Mouse (Mus musculus) NIH3T3 (cell line): ENCODE results near the gene Pitpnm3.

Source experiments
- DNase-seq: peaks from one replicate; pipeline ENCODE4 v3.0.0-alpha.2; 2012; ENCODE audit warnings: low read depth

Gene Pitpnm3

GRCm38 (mm10) chr11:72094442-72094841 lies 41.1 kb downstream of the Pitpnm3 start:
- DNase-seq = peak; percentile 73

DNA sequence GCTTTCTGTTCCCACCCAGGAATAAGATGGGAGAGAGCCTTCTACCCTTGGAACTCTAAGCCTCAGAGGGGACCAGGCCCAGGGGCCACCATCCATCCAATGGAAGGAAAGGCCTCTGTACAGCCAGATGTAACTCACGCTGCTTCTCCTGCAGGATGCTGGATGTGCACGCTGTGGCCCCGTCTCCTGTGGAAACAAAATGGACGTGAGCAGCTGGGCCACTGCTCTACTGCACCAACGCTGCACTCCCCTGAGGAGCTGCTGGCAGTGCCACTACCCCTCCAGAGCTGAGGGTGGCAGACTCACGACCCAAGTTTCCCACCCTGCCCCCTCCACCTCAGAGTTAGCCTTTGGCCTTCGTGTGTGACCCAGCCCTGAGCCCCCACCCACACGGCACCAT lies 43.2 kb downstream of the Pitpnm3 start:
- no peak for DNase-seq

GRCm38 (mm10) chr11:72086251-72087046 lies 49.1 kb downstream of the Pitpnm3 start:
- no peak for DNase-seq

DNA sequence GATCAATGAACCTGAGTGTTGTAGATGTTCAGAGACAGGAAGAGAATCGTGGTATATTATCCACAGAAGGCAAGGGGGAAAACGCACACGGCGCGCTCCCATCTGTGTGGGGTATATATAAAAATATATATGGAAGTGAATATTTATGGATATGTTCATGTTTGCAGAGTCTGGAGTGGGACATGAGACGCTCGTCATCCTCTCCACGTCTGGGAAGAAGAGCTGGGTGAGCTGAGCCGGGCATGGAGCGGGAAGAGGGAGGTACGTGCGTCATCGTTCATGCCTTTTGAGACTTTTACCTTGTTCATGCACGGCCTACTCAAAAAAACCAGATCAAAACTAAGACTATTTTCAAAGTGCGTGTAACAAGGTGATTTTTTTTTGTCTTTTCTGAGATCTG lies 51.2 kb downstream of the Pitpnm3 start:
- no peak for DNase-seq

GRCm38 (mm10) chr11:72082601-72083000 lies 53.0 kb downstream of the Pitpnm3 start:
- no peak for DNase-seq

GRCm38 (mm10) chr11:72080461-72080860 lies 55.1 kb downstream of the Pitpnm3 start:
- DNase-seq = no peak

- peak; percentile 50 for DNase-seq
These were observed 56.9 kb downstream of the Pitpnm3 start for GRCm38 (mm10) chr11:72078647-72079046.

DNA sequence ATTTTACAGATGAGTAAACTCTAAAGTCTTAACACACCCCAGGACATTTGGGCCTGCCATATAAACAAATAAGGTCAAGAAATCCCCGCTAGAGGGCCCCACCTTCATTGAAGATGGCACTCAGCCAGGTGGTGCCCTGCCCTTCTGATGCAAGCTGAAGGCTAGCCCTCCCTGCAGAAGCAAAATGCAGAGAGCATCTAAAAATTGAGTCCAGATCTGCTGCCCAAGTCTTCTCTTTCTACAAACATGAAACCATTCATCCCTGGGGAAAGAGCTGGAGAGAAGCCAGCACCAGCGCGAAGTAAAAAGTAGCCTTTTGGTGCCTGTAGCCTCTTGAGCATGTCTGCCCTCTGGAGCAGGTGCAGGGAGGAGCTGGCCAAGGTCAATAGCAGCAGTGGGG lies 57.5 kb downstream of the Pitpnm3 start:
- DNase-seq = peak; percentile 56

GRCm38 (mm10) chr11:72074230-72074629 lies 61.3 kb downstream of the Pitpnm3 start:
- no peak for DNase-seq

DNA sequence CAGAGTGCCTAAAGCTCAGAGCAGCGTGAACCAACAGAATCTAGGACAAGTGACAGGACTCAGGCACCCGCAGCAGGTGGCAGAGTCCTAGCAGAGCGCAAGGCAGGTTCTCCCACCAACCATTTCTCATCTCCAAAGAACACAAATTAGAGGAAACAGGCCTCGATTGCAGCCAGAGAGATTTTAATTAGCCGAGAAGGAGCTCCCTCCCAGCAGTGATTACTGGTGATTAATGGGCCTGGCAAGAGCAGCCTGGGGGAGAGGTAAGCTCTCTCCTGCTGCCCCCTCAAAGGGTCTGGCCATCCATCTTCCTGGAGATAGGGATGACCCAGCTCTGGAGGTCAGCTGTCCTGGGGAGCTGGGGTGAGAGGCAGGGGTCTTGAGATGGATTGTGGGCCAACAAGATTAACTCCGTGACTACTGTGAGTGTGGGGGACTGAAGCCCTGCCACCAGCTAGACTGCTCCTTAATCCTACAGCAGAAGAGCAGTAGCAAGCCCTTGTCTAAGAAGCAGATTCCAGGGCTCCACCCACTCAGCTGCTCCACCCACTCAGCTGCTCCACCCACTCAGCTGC lies 63.2 kb downstream of the Pitpnm3 start:
- no peak for DNase-seq

DNA sequence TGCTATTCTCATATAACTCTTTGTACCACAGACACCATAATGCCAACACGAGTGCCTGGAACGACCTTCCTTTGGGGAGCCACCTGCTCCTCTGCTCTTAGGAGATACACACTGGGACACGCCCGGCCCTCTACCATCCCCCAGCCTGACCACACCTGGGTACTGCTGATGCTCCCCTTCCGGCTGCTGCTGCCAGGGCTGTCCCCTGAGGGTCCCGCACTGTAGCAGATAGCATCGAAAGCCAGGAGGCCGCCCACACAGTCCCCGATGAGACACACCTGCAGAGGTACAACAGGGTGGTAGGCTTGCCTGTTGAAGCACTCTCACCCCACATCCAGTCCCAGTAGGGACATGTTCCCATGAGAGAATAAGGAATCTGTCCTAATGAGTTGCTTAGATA lies 64.8 kb downstream of the Pitpnm3 start:
- no peak for DNase-seq

DNA sequence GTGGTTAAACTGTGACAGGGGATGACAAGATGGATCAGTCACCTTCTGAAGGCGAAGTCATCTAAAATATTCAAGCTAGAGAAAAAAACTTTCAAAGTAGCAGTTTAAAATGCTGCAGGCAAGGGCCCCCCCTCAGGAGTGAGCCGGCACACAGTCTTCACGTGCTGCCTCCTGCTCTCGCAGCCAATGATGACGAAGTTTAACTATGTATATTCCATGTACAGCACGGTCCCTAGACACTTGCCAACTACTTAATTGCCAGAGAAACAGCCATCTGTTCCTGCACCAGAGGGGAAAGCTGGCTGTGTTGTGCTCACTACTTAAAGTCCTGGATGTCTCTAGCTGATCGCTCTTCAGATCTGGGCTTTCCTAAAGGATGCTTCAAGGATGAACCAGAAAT lies 67.6 kb downstream of the Pitpnm3 start:
- DNase-seq = no peak

DNA sequence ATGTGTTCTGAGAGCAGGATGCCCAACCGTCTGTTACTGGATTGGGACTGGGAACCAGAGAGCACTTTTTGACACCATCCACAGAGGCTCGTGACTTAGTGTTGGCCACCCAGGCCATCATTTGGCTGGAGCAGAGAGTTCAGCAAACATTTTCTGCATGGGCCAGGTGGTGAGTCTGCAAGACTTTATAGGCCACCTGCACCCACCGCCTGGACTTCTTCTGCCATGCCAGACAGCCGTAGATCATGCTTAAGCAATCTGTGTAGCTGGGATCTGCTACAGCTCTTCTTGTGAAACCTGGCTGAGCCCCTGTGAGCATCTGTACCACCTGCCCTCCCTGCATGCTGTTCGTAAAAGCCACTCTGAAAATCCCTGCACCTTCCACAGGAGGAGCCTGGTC lies 68.3 kb downstream of the Pitpnm3 start:
- DNase-seq = no peak

DNA sequence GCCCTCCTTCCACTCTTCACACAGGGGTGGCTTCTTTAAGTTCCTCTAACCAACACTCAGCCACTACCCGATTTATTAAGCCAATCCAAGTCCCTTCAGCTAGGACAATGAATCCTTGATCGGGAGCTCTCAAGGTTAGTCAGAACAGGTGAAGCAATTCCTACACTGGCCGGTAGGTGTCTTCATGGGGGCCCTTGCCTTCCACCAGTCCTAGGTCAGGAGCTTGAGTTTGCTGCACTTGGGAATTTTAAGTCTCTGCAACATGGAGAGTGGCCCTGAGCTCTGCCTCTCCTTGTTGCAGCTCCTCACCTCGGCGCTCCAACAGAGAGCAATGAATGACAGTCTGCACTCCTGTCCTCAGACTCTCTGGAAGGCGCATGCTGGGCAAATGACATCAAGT lies 69.2 kb downstream of the Pitpnm3 start:
- peak; percentile 25 for DNase-seq

- DNase-seq = no peak
These were observed 70.5 kb downstream of the Pitpnm3 start for GRCm38 (mm10) chr11:72065103-72065502.

DNA sequence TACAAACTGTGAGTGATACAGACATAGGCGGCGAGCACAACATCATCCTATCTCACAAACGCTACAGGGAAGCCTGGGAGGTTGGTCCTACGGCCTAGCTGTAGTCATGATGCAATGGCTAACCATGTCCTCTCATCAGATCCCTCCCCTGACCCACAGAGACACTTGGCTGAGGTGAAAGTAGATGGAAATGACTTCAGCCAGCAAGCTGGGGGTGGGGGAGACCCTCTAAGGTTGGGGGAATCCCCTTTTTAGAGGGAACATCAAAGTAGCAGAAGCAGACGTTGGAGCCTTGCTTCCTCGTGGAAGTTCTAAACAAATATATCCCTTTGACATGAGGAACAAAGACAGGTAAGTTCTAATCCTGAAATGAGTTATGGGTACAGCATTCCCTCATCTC lies 71.2 kb downstream of the Pitpnm3 start:
- DNase-seq = no peak

- no peak for DNase-seq
These were observed 74.4 kb downstream of the Pitpnm3 start for GRCm38 (mm10) chr11:72061093-72061620.

GRCm38 (mm10) chr11:72060416-72060815 lies 75.2 kb downstream of the Pitpnm3 start:
- no peak for DNase-seq

DNA sequence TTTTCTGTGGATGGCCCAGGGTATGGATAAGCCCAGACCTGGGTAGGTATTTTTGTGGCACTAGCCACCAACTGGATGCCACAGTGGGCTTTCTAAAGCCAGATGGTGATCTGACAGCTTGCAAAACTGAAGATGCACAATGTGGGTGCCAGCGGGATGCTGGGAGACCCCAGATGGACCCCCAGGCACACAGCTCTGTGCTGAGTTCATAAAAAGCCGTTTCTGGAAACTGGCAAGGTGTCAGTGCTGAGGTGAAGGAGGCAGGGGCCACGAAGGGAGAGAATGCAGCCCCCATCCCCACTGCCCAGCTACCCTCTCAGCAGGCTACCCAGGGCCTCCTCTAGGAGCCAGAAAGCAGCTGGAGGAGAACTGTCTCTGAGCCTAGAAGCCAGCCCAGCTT lies 78.4 kb downstream of the Pitpnm3 start:
- no peak for DNase-seq

GRCm38 (mm10) chr11:72055176-72055575 lies 80.4 kb downstream of the Pitpnm3 start:
- DNase-seq = no peak

DNA sequence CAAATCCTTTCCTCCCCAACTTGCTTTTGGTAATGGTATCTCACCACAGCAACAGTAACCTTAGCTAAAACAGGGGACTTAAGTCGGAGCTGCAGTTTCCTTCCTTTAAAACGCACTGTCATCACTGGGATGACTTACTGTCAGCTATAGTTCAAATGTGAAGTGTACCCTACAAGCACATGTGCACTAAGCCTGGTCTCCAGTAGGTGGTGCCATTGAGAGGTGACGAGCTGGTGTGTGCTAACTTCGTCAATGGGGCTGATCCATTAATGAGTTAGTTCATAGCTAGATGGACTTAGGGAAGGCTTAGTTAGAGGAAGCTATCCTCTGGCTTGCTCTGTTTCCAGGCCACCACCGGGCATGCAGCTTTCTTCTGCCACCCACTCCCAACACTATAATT lies 82.9 kb downstream of the Pitpnm3 start:
- peak; percentile 86 for DNase-seq

GRCm38 (mm10) chr11:72052221-72052620 lies 83.4 kb downstream of the Pitpnm3 start:
- DNase-seq = peak; percentile 21
